In genomic region chr14:32228996-32229395, GRCm38 (mm10) we compare ENCODE assay signal across 8 mouse cellular contexts. TPM values are rescaled to one million over a fixed set of nuclear protein-coding genes. Genes with fewer than 3 reads are reported as not detected.
DNase-seq lines count a peak whose midpoint lies in the region; ATAC-seq and TF ChIP-seq lines count a peak whose summit lies in the region.

No protein-coding gene starts in this region.

- WGBS in midbrain, postnatal 0 days, result 0% methylated on average over 2 of the region's 2 CpGs

- H3K36me3 ChIP-seq in midbrain, postnatal 0 days (ENCODE audit: insufficient read depth, low read length), result 0 out of 2 replicates have a peak, but pooled peaks cover 2% of the 10 kb centered on the region

- H3K4me3 ChIP-seq in midbrain, postnatal 0 days (ENCODE audit: low read depth, low read length), result no peak overlapping the region

- H3K9me3 ChIP-seq in midbrain, postnatal 0 days (ENCODE audit: low read length), result no peaks in the 10 kb centered on the region

- peak; percentile 37 for DNase-seq in heart, adult 8-10 months (ENCODE audit: low spot score)
- no peak for DNase-seq in heart, postnatal 25 days (ENCODE audit: low spot score)
- DNase-seq in 416B (ENCODE audit: low read depth), result peak; percentile 65
- DNase-seq in T-cell, adult 2 months (ENCODE audit: low spot score), result peak; percentile 23
- peak; percentile 23 for DNase-seq in embryo, embryonic 11.5 days (ENCODE audit: low read depth, low spot score)
- peak; percentile 71 to 76 for DNase-seq in layer of hippocampus, postnatal 10 days (ENCODE audit: low spot score in 2 of 2)
- DNase-seq in midbrain, postnatal 0 days (ENCODE audit: low spot score), result peak; percentile 74

- H3K27me3 ChIP-seq in midbrain, postnatal 0 days (ENCODE audit: insufficient read depth, low read length), result no peaks in the 10 kb centered on the region

- no peak overlapping the region for H3K27ac ChIP-seq in midbrain, postnatal 0 days (ENCODE audit: low read depth, low read length)

- H3K4me2 ChIP-seq in midbrain, postnatal 0 days (ENCODE audit: low read depth, low read length, poor library complexity, severe bottlenecking), result no peak overlapping the region

- no peak overlapping the region for H3K9ac ChIP-seq in midbrain, postnatal 0 days (replicated peaks; ENCODE audit: low read length, poor library complexity, severe bottlenecking)

- H3K4me1 ChIP-seq in midbrain, postnatal 0 days (ENCODE audit: insufficient read depth, low read length), result no peaks in the 10 kb centered on the region

- ATAC-seq in midbrain, postnatal 0 days (ENCODE audit: low FRiP score), result no peak
- no peak for ATAC-seq in erythroid progenitor cell, adult 5-6 weeks (replicated peaks; ENCODE audit: low FRiP score, poor library complexity, severe bottlenecking)

- intact Hi-C loops in heart, postnatal 25 days (cut with DNase I), result loop anchor here (2.0 kb wide), 2 partner anchors 244 to 254 kb away; no protein-coding TSS in a partner anchor

- peak; percentile 80 for TF ChIP-seq CTCF in midbrain, postnatal 0 days (IDR thresholded peaks at IDR 0.05)

RNA-seq across cellular contexts. Expression of gene Parg, which starts 27.2 kb away (rescaled TPM):
- 10 to 100 TPM; 15.4 to 21.4 (median 18.0) TPM for total RNA-seq in heart, adult 8-10 months (2022)
- total RNA-seq in heart, postnatal 25 days (2021), result 10 to 100 TPM; 21.7 to 22.1 TPM
- total RNA-seq in layer of hippocampus, postnatal 10 days (2021), result 10 to 100 TPM; 50.6 to 55.7 TPM
- total RNA-seq in midbrain, postnatal 0 days (2014; rRNA removed), result 40.7 and 45.9 TPM in 2 replicates
- 24.7 and 25.7 TPM in 2 replicates for polyA plus RNA-seq in midbrain, postnatal 0 days (2015; fragmentation: Nextera tagmentation; extraction: Ambion mirVana)
- total RNA-seq in erythroid progenitor cell, adult 5-6 weeks (2015; ENCODE audit: low replicate concordance), result 26.3 and 28.1 TPM in 2 replicates
- total RNA-seq in erythroid progenitor cell, adult 5-6 weeks (2017; ENCODE audit: low replicate concordance), result 61.9 and 69.3 TPM in 2 replicates

RNA-seq across cellular contexts. Expression of gene Timm23, which starts 27.3 kb away (rescaled TPM):
- 100 to 1,000 TPM; 216 to 235 (median 228) TPM for total RNA-seq in heart, adult 8-10 months (2022)
- 100 to 1,000 TPM; 209 to 233 TPM for total RNA-seq in heart, postnatal 25 days (2021)
- total RNA-seq in layer of hippocampus, postnatal 10 days (2021), result 100 to 1,000 TPM in 1 of 2 experiments, 10 to 100 TPM in 1; 90.9 to 109 TPM
- 107 and 113 TPM in 2 replicates for total RNA-seq in midbrain, postnatal 0 days (2014; rRNA removed)
- 242 and 251 TPM in 2 replicates for polyA plus RNA-seq in midbrain, postnatal 0 days (2015; fragmentation: Nextera tagmentation; extraction: Ambion mirVana)
- 50.3 and 60.2 TPM in 2 replicates for total RNA-seq in erythroid progenitor cell, adult 5-6 weeks (2015; ENCODE audit: low replicate concordance)
- 35.0 and 38.0 TPM in 2 replicates for total RNA-seq in erythroid progenitor cell, adult 5-6 weeks (2017; ENCODE audit: low replicate concordance)
